Mouse (Mus musculus): Measurements from ENCODE around the gene Ncoa3. TPM values are rescaled to one million over a fixed set of nuclear protein-coding genes. Genes with fewer than 3 reads are reported as not detected.
A peak's percentile ranks its signal among the peaks of the same experiment; 100 is the strongest.

Gene Ncoa3
- total RNA-seq, 1 experiment, result 83.4 TPM

- Histone ChIP-seq H3K27ac (ENCODE audit: insufficient read depth, low read depth, low read length, poor library complexity, severe bottlenecking) (peak overlapping the region; percentile 54; the same call in 1 of the 2 replicates), H3K9ac (ENCODE audit: insufficient read depth, low read depth, low read length, poor library complexity, severe bottlenecking) (no peak overlapping the region), H3K9me3 (ENCODE audit: control insufficient read depth, insufficient read depth, low read depth, low read length) (no peaks in the 10 kb centered on the region), H3K4me3 (ENCODE audit: insufficient read depth in 1 of 2, low read depth in 1 of 2, low read length in 2 of 2, poor library complexity in 1 of 2, severe bottlenecking in 1 of 2) (no peak overlapping the region), H3K4me1 (ENCODE audit: control insufficient read depth in 2 of 2, insufficient read depth in 2 of 2, low read length in 2 of 2, poor library complexity in 1 of 2) (peaks cover 11 to 41% of the 10 kb centered on the region in 2 experiments), H3K36me3 (ENCODE audit: control insufficient read depth, insufficient read depth, low read length, poor library complexity, severe bottlenecking) (peaks cover 51% of the 10 kb centered on the region)
- no peak for DNase-seq (ENCODE audit: low read depth, low spot score)
- in situ Hi-C loops (cut with MboI; ENCODE audit: low sequenced_read_pairs in 2 of 2, unreplicated experiment in 2 of 2), result no loop called here
- TF ChIP-seq ZNF384 (IDR thresholded peaks at IDR 0.05; ENCODE audit: low read depth, low read length) (no peak), CHD2 (IDR thresholded peaks at IDR 0.05; ENCODE audit: low read depth, low read length) (no peak), MAFK (IDR thresholded peaks at IDR 0.05; ENCODE audit: insufficient read depth, low read depth, low read length) (no peak), ZC3H11A (IDR thresholded peaks at IDR 0.05; ENCODE audit: borderline replicate concordance, low read depth, low read length) (no peak), HCFC1 (IDR thresholded peaks at IDR 0.05; ENCODE audit: borderline replicate concordance, insufficient read depth, low read length) (no peak)
Observed at GRCm38 (mm10) chr2:166074322-166074721, 81.9 kb downstream of the Ncoa3 start.

GRCm38 (mm10) chr2:166077371-166077770 lies 84.9 kb downstream of the Ncoa3 start:
- TF ChIP-seq MAFK (IDR thresholded peaks at IDR 0.05; ENCODE audit: insufficient read depth, low read depth, low read length) (no peak), CHD2 (IDR thresholded peaks at IDR 0.05; ENCODE audit: low read depth, low read length) (no peak), HCFC1 (IDR thresholded peaks at IDR 0.05; ENCODE audit: borderline replicate concordance, insufficient read depth, low read length) (no peak), ZNF384 (IDR thresholded peaks at IDR 0.05; ENCODE audit: low read depth, low read length) (no peak), ZC3H11A (IDR thresholded peaks at IDR 0.05; ENCODE audit: borderline replicate concordance, low read depth, low read length) (no peak)
- Histone ChIP-seq H3K9ac (ENCODE audit: insufficient read depth, low read depth, low read length, poor library complexity, severe bottlenecking) (no peak overlapping the region), H3K4me3 (ENCODE audit: insufficient read depth in 1 of 2, low read depth in 1 of 2, low read length in 2 of 2, poor library complexity in 1 of 2, severe bottlenecking in 1 of 2) (no peak overlapping the region), H3K4me1 (ENCODE audit: control insufficient read depth in 2 of 2, insufficient read depth in 2 of 2, low read length in 2 of 2, poor library complexity in 1 of 2) (peaks cover 11 to 31% of the 10 kb centered on the region in 2 experiments), H3K27ac (ENCODE audit: insufficient read depth, low read depth, low read length, poor library complexity, severe bottlenecking) (no peak overlapping the region), H3K36me3 (ENCODE audit: control insufficient read depth, insufficient read depth, low read length, poor library complexity, severe bottlenecking) (peaks cover 51% of the 10 kb centered on the region), H3K9me3 (ENCODE audit: control insufficient read depth, insufficient read depth, low read depth, low read length) (no peaks in the 10 kb centered on the region)
- in situ Hi-C loops (cut with MboI; ENCODE audit: low sequenced_read_pairs in 2 of 2, unreplicated experiment in 2 of 2), result no loop called here
- no peak for DNase-seq (ENCODE audit: low read depth, low spot score)

- no peak for TF ChIP-seq CHD2 (IDR thresholded peaks at IDR 0.05; ENCODE audit: low read depth, low read length)
- no peak for TF ChIP-seq HCFC1 (IDR thresholded peaks at IDR 0.05; ENCODE audit: borderline replicate concordance, insufficient read depth, low read length)
- TF ChIP-seq ZNF384 (IDR thresholded peaks at IDR 0.05; ENCODE audit: low read depth, low read length), result no peak
- no peak for TF ChIP-seq MAFK (IDR thresholded peaks at IDR 0.05; ENCODE audit: insufficient read depth, low read depth, low read length)
- no peak for TF ChIP-seq ZC3H11A (IDR thresholded peaks at IDR 0.05; ENCODE audit: borderline replicate concordance, low read depth, low read length)
- no peak for DNase-seq (ENCODE audit: low read depth, low spot score)
- Histone ChIP-seq H3K9me3 (ENCODE audit: control insufficient read depth, insufficient read depth, low read depth, low read length) (no peaks in the 10 kb centered on the region), H3K27ac (ENCODE audit: insufficient read depth, low read depth, low read length, poor library complexity, severe bottlenecking) (no peak overlapping the region), H3K9ac (ENCODE audit: insufficient read depth, low read depth, low read length, poor library complexity, severe bottlenecking) (no peak overlapping the region), H3K36me3 (ENCODE audit: control insufficient read depth, insufficient read depth, low read length, poor library complexity, severe bottlenecking) (peaks cover 48% of the 10 kb centered on the region), H3K4me1 (ENCODE audit: control insufficient read depth in 2 of 2, insufficient read depth in 2 of 2, low read length in 2 of 2, poor library complexity in 1 of 2) (peaks cover 3 to 28% of the 10 kb centered on the region in 2 experiments; a peak in 2 of 4 replicates), H3K4me3 (ENCODE audit: insufficient read depth in 1 of 2, low read depth in 1 of 2, low read length in 2 of 2, poor library complexity in 1 of 2, severe bottlenecking in 1 of 2) (no peak overlapping the region)
- in situ Hi-C loops (cut with MboI; ENCODE audit: low sequenced_read_pairs in 2 of 2, unreplicated experiment in 2 of 2), result no loop called here
Observed at GRCm38 (mm10) chr2:166079231-166079630, 86.8 kb downstream of the Ncoa3 start.

DNA sequence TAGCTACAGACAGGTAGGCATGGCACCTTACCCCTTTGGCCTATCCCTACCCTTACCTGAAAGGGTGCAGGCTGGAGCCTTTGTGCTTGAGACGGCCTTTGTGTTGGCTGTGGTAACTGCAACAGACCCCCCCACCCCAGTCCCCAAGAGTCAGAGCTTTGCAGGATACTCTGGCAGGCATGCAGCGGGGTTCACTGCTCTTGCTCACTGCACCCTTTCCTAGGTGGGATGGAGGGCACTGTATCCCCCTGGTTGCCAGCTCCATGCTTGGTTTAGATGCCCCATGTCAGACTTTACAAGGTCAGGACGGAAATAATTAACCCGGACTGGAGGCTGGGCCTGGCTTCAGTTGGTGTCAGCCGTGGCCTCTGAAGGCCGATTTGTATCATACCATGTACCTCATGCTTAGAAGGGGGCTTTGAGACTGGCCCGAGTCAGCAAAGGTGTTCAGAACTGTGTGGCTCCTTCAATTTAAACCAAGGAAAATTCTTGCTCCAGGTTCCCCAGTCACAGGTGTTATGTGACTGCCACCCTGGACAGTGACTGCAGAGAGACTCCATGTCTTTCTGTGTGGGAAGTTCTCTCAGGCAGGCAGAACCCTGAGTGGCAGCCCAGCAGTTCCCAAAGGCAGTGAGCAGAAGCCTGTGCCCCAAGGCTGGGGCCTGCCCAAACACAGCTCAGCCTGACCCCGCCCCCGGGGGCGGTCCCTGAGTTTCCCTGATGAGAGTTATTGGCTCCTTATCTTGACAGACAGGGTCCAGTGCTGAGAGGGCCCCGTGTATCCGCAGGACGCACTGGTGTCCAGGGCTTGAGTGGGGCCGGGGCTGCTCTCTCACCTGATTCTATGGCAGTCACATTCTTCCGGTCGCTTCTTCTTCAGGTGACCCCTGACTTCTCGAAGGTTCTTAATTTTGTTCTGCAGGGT lies 87.8 kb downstream of the Ncoa3 start:
- DNase-seq (ENCODE audit: low read depth, low spot score), result peak; percentile 63

More for the DNA sequence above, 87.8 kb downstream of the Ncoa3 start:
- H3K27ac ChIP-seq (ENCODE audit: insufficient read depth, low read depth, low read length, poor library complexity, severe bottlenecking), result no peak overlapping the region
- TF ChIP-seq ZNF384 (IDR thresholded peaks at IDR 0.05; ENCODE audit: low read depth, low read length) (no peak), CHD2 (IDR thresholded peaks at IDR 0.05; ENCODE audit: low read depth, low read length) (no peak), HCFC1 (IDR thresholded peaks at IDR 0.05; ENCODE audit: borderline replicate concordance, insufficient read depth, low read length) (no peak), MAFK (IDR thresholded peaks at IDR 0.05; ENCODE audit: insufficient read depth, low read depth, low read length) (no peak), ZC3H11A (IDR thresholded peaks at IDR 0.05; ENCODE audit: borderline replicate concordance, low read depth, low read length) (no peak)
- in situ Hi-C loops (cut with MboI; ENCODE audit: low sequenced_read_pairs in 2 of 2, unreplicated experiment in 2 of 2), result no loop called here
- H3K9ac ChIP-seq (ENCODE audit: insufficient read depth, low read depth, low read length, poor library complexity, severe bottlenecking), result no peak overlapping the region
- H3K4me1 ChIP-seq (ENCODE audit: control insufficient read depth in 2 of 2, insufficient read depth in 2 of 2, low read length in 2 of 2, poor library complexity in 1 of 2), result peaks cover 3 to 20% of the 10 kb centered on the region in 2 experiments; a peak in 2 of 4 replicates
- peaks cover 51% of the 10 kb centered on the region for H3K36me3 ChIP-seq (ENCODE audit: control insufficient read depth, insufficient read depth, low read length, poor library complexity, severe bottlenecking)
- no peaks in the 10 kb centered on the region for H3K9me3 ChIP-seq (ENCODE audit: control insufficient read depth, insufficient read depth, low read depth, low read length)
- peak overlapping the region in 1 of 2 experiments; percentile 37; a peak in 2 of 4 replicates for H3K4me3 ChIP-seq (ENCODE audit: insufficient read depth in 1 of 2, low read depth in 1 of 2, low read length in 2 of 2, poor library complexity in 1 of 2, severe bottlenecking in 1 of 2)

Data from ES-E14 (cell line).